9 mouse cellular contexts compared by ENCODE assay signal in genomic region chr10:80048834-80049233, GRCm38 (mm10). TPM values are rescaled to one million over a fixed set of nuclear protein-coding genes. Genes with fewer than 3 reads are reported as not detected.
DNase-seq lines count a peak whose midpoint lies in the region; ATAC-seq and TF ChIP-seq lines count a peak whose summit lies in the region.
"Had no signal": no experiment of that assay in that cellular context is flagged by ENCODE, and none has a peak within 500 bp of the region (broad histone marks: within the 10 kb centered on the region; RNA-seq: fewer than 3 reads in every experiment).

No protein-coding gene starts in this region.

- peak overlapping the region; percentile 59 for H3K27ac ChIP-seq in gastrocnemius, adult 2 months
- peak overlapping the region; percentile 50; the same call in 1 of the 2 replicates for H3K27ac ChIP-seq in lung, embryonic 14.5 days (ENCODE audit: low read depth)
- H3K27ac ChIP-seq in embryonic facial prominence, embryonic 12.5 days = peak overlapping the region; percentile 67
- H3K27ac ChIP-seq in limb, embryonic 10.5 days = peak overlapping the region; percentile 66

- H3K4me2 ChIP-seq in lung, embryonic 14.5 days = no peak overlapping the region
- H3K4me2 ChIP-seq in embryonic facial prominence, embryonic 12.5 days (replicated peaks) = no peak overlapping the region

- no peaks in the 10 kb centered on the region for H3K9me3 ChIP-seq in lung, embryonic 14.5 days (ENCODE audit: low read depth, low read length)
- H3K9me3 ChIP-seq in embryonic facial prominence, embryonic 12.5 days = no peaks in the 10 kb centered on the region
- H3K9me3 ChIP-seq in limb, embryonic 10.5 days (replicated peaks) = no peaks in the 10 kb centered on the region

- H3K4me3 ChIP-seq in gastrocnemius, adult 2 months = no peak overlapping the region
- no peak overlapping the region for H3K4me3 ChIP-seq in lung, embryonic 14.5 days (ENCODE audit: low read depth, low read length)
- no peak overlapping the region for H3K4me3 ChIP-seq in embryonic facial prominence, embryonic 12.5 days
- no peak overlapping the region; the same call in 1 of the 2 replicates for H3K4me3 ChIP-seq in limb, embryonic 10.5 days

- no peak for ATAC-seq in lung, embryonic 14.5 days (ENCODE audit: insufficient read depth)
- no peak for ATAC-seq in embryonic facial prominence, embryonic 12.5 days (ENCODE audit: insufficient number of reproducible peaks, insufficient read depth, low FRiP score, low TSS enrichment)
- no peak for ATAC-seq in erythroblast, adult 5-6 weeks (replicated peaks; ENCODE audit: low FRiP score, poor library complexity, severe bottlenecking)

- no peaks in the 10 kb centered on the region for H3K27me3 ChIP-seq in lung, embryonic 14.5 days (ENCODE audit: insufficient read depth, low read length)
- no peaks in the 10 kb centered on the region for H3K27me3 ChIP-seq in embryonic facial prominence, embryonic 12.5 days
- peaks cover 17% of the 10 kb centered on the region for H3K27me3 ChIP-seq in limb, embryonic 10.5 days (ENCODE audit: low read depth, poor library complexity, severe bottlenecking)

- DNase-seq in gastrocnemius, adult 2 months = no peak
- DNase-seq in gastrocnemius, adult 8-10 months (ENCODE audit: low spot score in 2 of 2) = no peak
- DNase-seq in lung, embryonic 14.5 days = peak; percentile 47
- DNase-seq in lung, postnatal 36 days = no peak
- DNase-seq in limb, embryonic 10.5 days (ENCODE audit: low spot score) = no peak
- DNase-seq in adrenal gland, adult 8-10 months = no peak
- DNase-seq: heart, adult 11 months had no signal

- no peaks in the 10 kb centered on the region for H3K36me3 ChIP-seq in lung, embryonic 14.5 days (ENCODE audit: insufficient read depth)
- no peaks in the 10 kb centered on the region for H3K36me3 ChIP-seq in embryonic facial prominence, embryonic 12.5 days
- no peaks in the 10 kb centered on the region for H3K36me3 ChIP-seq in limb, embryonic 10.5 days

- intact Hi-C loops in gastrocnemius, adult 2 months (cut with DNase I) = no loop called here

- 42% methylated on average over 3 of the region's 3 CpGs for WGBS in lung, embryonic 14.5 days
- WGBS in embryonic facial prominence, embryonic 12.5 days = 48% methylated on average over 3 of the region's 3 CpGs
- WGBS in limb, embryonic 10.5 days = 76% methylated on average over 3 of the region's 3 CpGs

- TF ChIP-seq CTCF in gastrocnemius, adult 2 months (IDR thresholded peaks at IDR 0.05) = no peak
- no peak for TF ChIP-seq CTCF in lung, embryonic 14.5 days (IDR thresholded peaks at IDR 0.05; ENCODE audit: low read depth)

- peaks cover 12% of the 10 kb centered on the region for H3K4me1 ChIP-seq in lung, embryonic 14.5 days (ENCODE audit: insufficient read depth)
- H3K4me1 ChIP-seq in embryonic facial prominence, embryonic 12.5 days = peaks cover 13% of the 10 kb centered on the region; the same call in 1 of the 2 replicates
- H3K4me1 ChIP-seq in limb, embryonic 10.5 days = peaks cover 56% of the 10 kb centered on the region

- H3K9ac ChIP-seq in lung, embryonic 14.5 days = no peak overlapping the region; the same call in 1 of the 2 replicates
- H3K9ac ChIP-seq in embryonic facial prominence, embryonic 12.5 days = no peak overlapping the region

RNA-seq across cellular contexts. Expression of gene Gpx4, which starts 1.9 kb away (rescaled TPM):
- 100 to 1,000 TPM; 552 to 603 TPM for total RNA-seq in gastrocnemius, adult 2 months (2021)
- 100 to 1,000 TPM; 510 to 613 (median 541) TPM for total RNA-seq in gastrocnemius, adult 8-10 months (2022)
- polyA plus RNA-seq in lung, embryonic 14.5 days (2014; fragmentation: Nextera tagmentation; extraction: Ambion mirVana) = 471 and 474 TPM in 2 replicates
- 475 and 505 TPM in 2 replicates for polyA plus RNA-seq in embryonic facial prominence, embryonic 12.5 days (2016; fragmentation: Nextera tagmentation; extraction: Ambion mirVana)
- polyA plus RNA-seq in limb, embryonic 10.5 days (2016; fragmentation: Nextera tagmentation; extraction: Ambion mirVana) = 589 and 631 TPM in 2 replicates
- 100 to 1,000 TPM; 697 to 776 (median 769) TPM for total RNA-seq in adrenal gland, adult 8-10 months (2022)
- 108 and 169 TPM in 2 replicates for total RNA-seq in erythroblast, adult 5-6 weeks (2015; ENCODE audit: low replicate concordance)
- 96.3 and 123 TPM in 2 replicates for total RNA-seq in erythroblast, adult 5-6 weeks (2017; ENCODE audit: low replicate concordance)

RNA-seq across cellular contexts. Expression of gene Polr2e, which starts 9.2 kb away (rescaled TPM):
- total RNA-seq in gastrocnemius, adult 2 months (2021) = 10 to 100 TPM; 42.0 to 50.9 TPM
- 10 to 100 TPM; 38.3 to 47.6 (median 39.7) TPM for total RNA-seq in gastrocnemius, adult 8-10 months (2022)
- 240 and 258 TPM in 2 replicates for polyA plus RNA-seq in lung, embryonic 14.5 days (2014; fragmentation: Nextera tagmentation; extraction: Ambion mirVana)
- polyA plus RNA-seq in embryonic facial prominence, embryonic 12.5 days (2016; fragmentation: Nextera tagmentation; extraction: Ambion mirVana) = 227 and 245 TPM in 2 replicates
- polyA plus RNA-seq in limb, embryonic 10.5 days (2016; fragmentation: Nextera tagmentation; extraction: Ambion mirVana) = 319 and 357 TPM in 2 replicates
- 100 to 1,000 TPM in 1 of 4 experiments, 10 to 100 TPM in 3; 79.1 to 104 (median 94.4) TPM for total RNA-seq in adrenal gland, adult 8-10 months (2022)
- 23.6 and 33.4 TPM in 2 replicates for total RNA-seq in erythroblast, adult 5-6 weeks (2015; ENCODE audit: low replicate concordance)
- 4.5 and 9.9 TPM in 2 replicates for total RNA-seq in erythroblast, adult 5-6 weeks (2017; ENCODE audit: low replicate concordance)

RNA-seq across cellular contexts. Expression of gene Arhgap45, which starts 32.4 kb away (rescaled TPM):
- 1 to 10 TPM in 1 of 2 experiments, under 1 TPM in 1; 0.97 to 1.4 TPM for total RNA-seq in gastrocnemius, adult 2 months (2021)
- 1 to 10 TPM in 2 of 4 experiments, under 1 TPM in 2; 0.48 to 1.3 (median 0.84) TPM for total RNA-seq in gastrocnemius, adult 8-10 months (2022)
- 11.2 and 13.2 TPM in 2 replicates for polyA plus RNA-seq in lung, embryonic 14.5 days (2014; fragmentation: Nextera tagmentation; extraction: Ambion mirVana)
- 7.1 and 8.1 TPM in 2 replicates for polyA plus RNA-seq in embryonic facial prominence, embryonic 12.5 days (2016; fragmentation: Nextera tagmentation; extraction: Ambion mirVana)
- polyA plus RNA-seq in limb, embryonic 10.5 days (2016; fragmentation: Nextera tagmentation; extraction: Ambion mirVana) = 14.9 and 15.5 TPM in 2 replicates
- 10 to 100 TPM in 2 of 4 experiments, 1 to 10 TPM in 2; 6.4 to 10.6 (median 8.5) TPM for total RNA-seq in adrenal gland, adult 8-10 months (2022)
- 23.1 and 31.6 TPM in 2 replicates for total RNA-seq in erythroblast, adult 5-6 weeks (2015; ENCODE audit: low replicate concordance)
- total RNA-seq in erythroblast, adult 5-6 weeks (2017; ENCODE audit: low replicate concordance) = 28.6 and 35.8 TPM in 2 replicates

RNA-seq across cellular contexts. Expression of gene Abca7, which starts 52.5 kb away (rescaled TPM):
- 1 to 10 TPM; 6.7 to 7.2 TPM for total RNA-seq in gastrocnemius, adult 2 months (2021)
- total RNA-seq in gastrocnemius, adult 8-10 months (2022) = 1 to 10 TPM; 7.3 to 8.6 (median 8.1) TPM
- polyA plus RNA-seq in lung, embryonic 14.5 days (2014; fragmentation: Nextera tagmentation; extraction: Ambion mirVana) = 3.0 and 3.5 TPM in 2 replicates
- polyA plus RNA-seq in embryonic facial prominence, embryonic 12.5 days (2016; fragmentation: Nextera tagmentation; extraction: Ambion mirVana) = 2.6 and 3.9 TPM in 2 replicates
- 2.0 and 2.3 TPM in 2 replicates for polyA plus RNA-seq in limb, embryonic 10.5 days (2016; fragmentation: Nextera tagmentation; extraction: Ambion mirVana)
- total RNA-seq in adrenal gland, adult 8-10 months (2022) = 10 to 100 TPM; 21.6 to 35.5 (median 27.8) TPM
- 14.4 and 18.2 TPM in 2 replicates for total RNA-seq in erythroblast, adult 5-6 weeks (2015; ENCODE audit: low replicate concordance)
- 19.4 and 27.7 TPM in 2 replicates for total RNA-seq in erythroblast, adult 5-6 weeks (2017; ENCODE audit: low replicate concordance)

RNA-seq across cellular contexts. Expression of gene Sbno2, which starts 56.5 kb away (rescaled TPM):
- total RNA-seq in gastrocnemius, adult 2 months (2021) = 1 to 10 TPM; 6.2 to 7.1 TPM
- total RNA-seq in gastrocnemius, adult 8-10 months (2022) = 1 to 10 TPM; 4.8 to 5.7 (median 5.3) TPM
- polyA plus RNA-seq in lung, embryonic 14.5 days (2014; fragmentation: Nextera tagmentation; extraction: Ambion mirVana) = 13.9 and 16.3 TPM in 2 replicates
- polyA plus RNA-seq in embryonic facial prominence, embryonic 12.5 days (2016; fragmentation: Nextera tagmentation; extraction: Ambion mirVana) = 15.2 and 16.1 TPM in 2 replicates
- polyA plus RNA-seq in limb, embryonic 10.5 days (2016; fragmentation: Nextera tagmentation; extraction: Ambion mirVana) = 17.1 and 18.4 TPM in 2 replicates
- total RNA-seq in adrenal gland, adult 8-10 months (2022) = 10 to 100 TPM; 27.4 to 54.8 (median 45.1) TPM
- total RNA-seq in erythroblast, adult 5-6 weeks (2015; ENCODE audit: low replicate concordance) = 9.2 and 12.5 TPM in 2 replicates
- total RNA-seq in erythroblast, adult 5-6 weeks (2017; ENCODE audit: low replicate concordance) = 17.1 and 20.9 TPM in 2 replicates
